Comparison of ENCODE assay signal across 17 mouse cellular contexts in the genomic region with DNA sequence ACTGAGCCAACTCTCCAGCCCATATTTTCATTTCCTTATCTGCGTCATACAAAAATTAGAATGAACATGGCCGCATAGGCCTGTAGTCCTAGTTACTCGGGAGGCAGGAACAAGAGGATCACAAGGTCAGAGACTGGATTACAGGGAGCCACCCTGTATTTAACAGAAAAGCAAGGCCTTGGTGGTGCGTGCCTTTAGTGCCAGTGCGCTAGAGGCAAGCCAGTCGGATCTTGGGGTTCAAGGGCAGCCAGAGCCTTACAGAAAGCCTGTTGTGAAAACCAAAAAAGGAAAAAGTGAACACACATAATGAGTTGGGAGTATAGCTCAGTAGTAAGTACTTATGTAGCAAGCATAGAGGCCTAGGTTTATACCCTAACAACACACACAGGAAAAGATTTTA.
"Had no signal": no experiment of that assay in that cellular context is flagged by ENCODE, and none has a peak within 500 bp of the region (broad histone marks: within the 10 kb centered on the region; RNA-seq: fewer than 3 reads in every experiment).

No protein-coding gene starts in this region.

- DNase-seq: kidney, adult 9 months; kidney, postnatal 36 days; layer of hippocampus, adult 9-11 months; lung, postnatal 14 days; right cerebral cortex, postnatal 4 days; thymus, adult 2 months; thymus, postnatal 25 days had no signal

- H3K9me3 ChIP-seq: limb, embryonic 12.5 days; lung, embryonic 15.5 days; megakaryocyte, embryonic 14.5 days; midbrain, embryonic 15.5 days; neural tube, embryonic 12.5 days; stomach, embryonic 15.5 days had no signal

- H3K27ac ChIP-seq: kidney, postnatal 0 days; limb, embryonic 12.5 days; liver, embryonic 14.5 days; lung, embryonic 15.5 days; macrophage; midbrain, embryonic 15.5 days; neural tube, embryonic 12.5 days; stomach, embryonic 15.5 days had no signal

- ATAC-seq: midbrain, embryonic 15.5 days had no signal

- H3K4me3 ChIP-seq: limb, embryonic 12.5 days; lung, embryonic 15.5 days; megakaryocyte, embryonic 14.5 days; midbrain, embryonic 15.5 days; neural tube, embryonic 12.5 days; stomach, embryonic 15.5 days had no signal

- H3K9ac ChIP-seq: limb, embryonic 12.5 days; liver, embryonic 14.5 days; lung, embryonic 15.5 days; midbrain, embryonic 15.5 days; neural tube, embryonic 12.5 days; stomach, embryonic 15.5 days had no signal

- H3K4me2 ChIP-seq: limb, embryonic 12.5 days; lung, embryonic 15.5 days; midbrain, embryonic 11.5 days; midbrain, embryonic 15.5 days; neural tube, embryonic 12.5 days; stomach, embryonic 15.5 days had no signal

- H3K27me3 ChIP-seq: limb, embryonic 12.5 days; lung, embryonic 15.5 days; midbrain, embryonic 15.5 days; neural tube, embryonic 12.5 days; stomach, embryonic 15.5 days had no signal

- H3K36me3 ChIP-seq: limb, embryonic 12.5 days; lung, embryonic 15.5 days; midbrain, embryonic 15.5 days; neural tube, embryonic 12.5 days; stomach, embryonic 15.5 days had no signal
